Mouse (Mus musculus) heart, embryonic 10.5 days (tissue): ENCODE data around the gene Gigyf1. TPM values are rescaled to one million over a fixed set of nuclear protein-coding genes. Genes with fewer than 3 reads are reported as not detected.

Experiments used
- DNase-seq: peaks from one replicate; pipeline ENCODE4 v3.0.0-alpha.2; 2017; ENCODE audit warnings: low spot score
- H3K27ac ChIP-seq: fragments of 300-500 bp; sonication (generic); 2 replicates; pipeline ENCODE4 v1.5.1; 2016; ENCODE audit warnings: mild to moderate bottlenecking
- H3K27me3 ChIP-seq: fragments of 300-500 bp; sonication (generic); 2 replicates; pipeline ENCODE4 v1.6.1; 2016; ENCODE audit warnings: mild to moderate bottlenecking; ENCODE audit not compliant: poor library complexity, insufficient read depth, severe bottlenecking
- H3K36me3 ChIP-seq: fragments of 300-500 bp; sonication (generic); 2 replicates; pipeline ENCODE4 v1.6.1; 2016; ENCODE audit warnings: mild to moderate bottlenecking, moderate library complexity
- H3K4me1 ChIP-seq: fragments of 300-500 bp; sonication (generic); 2 replicates; pipeline ENCODE4 v1.6.1; 2016; ENCODE audit warnings: mild to moderate bottlenecking
- H3K4me3 ChIP-seq: fragments of 300-500 bp; sonication (generic); 2 replicates; pipeline ENCODE4 v1.5.1; 2016; ENCODE audit warnings: mild to moderate bottlenecking, moderate library complexity
- H3K9me3 ChIP-seq: fragments of 300-500 bp; sonication (generic); 2 replicates; pipeline ENCODE4 v1.6.1; 2016; ENCODE audit warnings: mild to moderate bottlenecking, moderate library complexity
- WGBS: fragments of 180-500 bp; shearing (Covaris S2); methylation state at CpG from one replicate; pipeline ENCODE4 v1.1.7; 2016; 5-methylcytosine and 5-hydroxymethylcytosine counted together
- polyA plus RNA-seq: library from polyadenylated mRNA; unstranded; fragments of >200 nt; fragmentation: Nextera tagmentation; extraction: Ambion mirVana; gene quantifications from 2 replicates; pipeline ENCODE4 v1.2.1, GENCODE M21; 2016

Gene Gigyf1
- polyA plus RNA-seq, 1 experiment from 2014 or later: 10.8 TPM

DNA sequence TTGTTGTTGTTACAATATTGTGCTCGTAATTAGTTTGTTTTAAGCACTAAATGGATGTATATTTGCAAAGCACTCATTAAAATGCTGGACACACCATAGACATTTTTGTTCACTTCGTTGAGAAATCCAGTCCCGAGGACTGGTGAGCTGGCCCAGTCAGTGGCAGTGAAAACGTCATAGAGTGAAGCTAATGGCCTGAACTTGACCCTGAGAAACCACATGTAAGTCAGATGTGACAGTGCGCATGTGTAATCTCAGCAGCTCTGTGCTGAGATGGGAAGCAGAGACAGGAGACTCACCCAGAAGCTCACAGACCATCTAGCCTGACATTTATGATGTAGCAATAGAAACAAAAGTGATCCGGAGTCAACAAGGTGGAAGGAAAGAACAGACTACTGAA lies 26.6 kb downstream of the Gigyf1 start:
- Histone ChIP-seq H3K4me1 (no peaks in the 10 kb centered on the region), H3K36me3 (no peaks in the 10 kb centered on the region), H3K27ac (no peak overlapping the region), H3K9me3 (no peaks in the 10 kb centered on the region), H3K4me3 (no peak overlapping the region), H3K27me3 (no peaks in the 10 kb centered on the region; the same call in 1 of the 2 replicates)
- WGBS: 65% methylated on average over 6 of the region's 6 CpGs
- DNase-seq: peak; percentile 63

DNA sequence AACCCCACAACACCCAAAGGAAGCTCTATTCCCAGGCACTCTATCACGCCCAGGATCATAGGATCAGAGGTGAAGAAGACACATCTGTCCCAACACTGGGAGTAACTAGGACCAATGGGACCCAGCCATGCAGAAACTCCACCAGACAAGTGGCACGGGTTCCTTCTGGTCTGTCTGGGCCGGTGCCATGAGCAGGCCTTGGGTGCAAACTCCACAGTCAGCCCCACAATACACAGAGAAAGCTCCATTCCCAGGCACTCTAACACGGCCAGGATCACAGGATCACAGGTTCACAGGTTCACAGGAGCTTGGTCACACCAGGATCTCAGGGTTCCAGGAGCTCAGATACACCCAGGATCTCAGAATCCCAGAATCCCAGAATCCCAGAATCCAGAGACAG lies 27.2 kb downstream of the Gigyf1 start:
- H3K27ac ChIP-seq: no peak overlapping the region
- H3K4me3 ChIP-seq: no peak overlapping the region
- no peaks in the 10 kb centered on the region for H3K9me3 ChIP-seq
- peak; percentile 51 for DNase-seq
- WGBS: 64% methylated on average over 4 of the region's 4 CpGs
- H3K4me1 ChIP-seq: no peaks in the 10 kb centered on the region
- H3K36me3 ChIP-seq: no peaks in the 10 kb centered on the region
- no peaks in the 10 kb centered on the region; the same call in 1 of the 2 replicates for H3K27me3 ChIP-seq

DNA sequence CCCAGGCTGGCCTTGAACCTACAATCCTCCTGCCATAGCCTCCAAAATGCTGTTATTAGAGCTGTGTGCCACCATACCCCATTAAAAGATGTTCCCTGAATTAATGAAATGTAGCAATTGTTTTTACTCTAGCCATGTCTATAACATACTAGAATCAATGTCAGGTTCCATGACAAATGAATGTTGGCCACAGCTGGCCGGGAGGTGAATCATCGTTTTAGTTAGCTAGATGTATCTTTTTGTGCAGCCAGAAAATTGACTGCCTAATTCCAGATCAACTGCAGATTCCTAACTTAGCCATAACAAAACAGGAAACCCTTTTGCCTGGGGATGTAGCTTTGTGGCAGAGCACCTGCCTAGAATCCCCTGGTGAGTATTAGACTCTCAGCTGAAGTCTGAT lies 31.5 kb downstream of the Gigyf1 start:
- H3K36me3 ChIP-seq: no peaks in the 10 kb centered on the region
- H3K4me1 ChIP-seq: peaks cover 6% of the 10 kb centered on the region; the same call in 1 of the 2 replicates
- DNase-seq: no peak
- H3K27me3 ChIP-seq: peaks cover 21% of the 10 kb centered on the region
- 75% methylated on average over 2 of the region's 2 CpGs for WGBS
- no peak overlapping the region for H3K27ac ChIP-seq
- no peaks in the 10 kb centered on the region for H3K9me3 ChIP-seq
- no peak overlapping the region for H3K4me3 ChIP-seq

DNA sequence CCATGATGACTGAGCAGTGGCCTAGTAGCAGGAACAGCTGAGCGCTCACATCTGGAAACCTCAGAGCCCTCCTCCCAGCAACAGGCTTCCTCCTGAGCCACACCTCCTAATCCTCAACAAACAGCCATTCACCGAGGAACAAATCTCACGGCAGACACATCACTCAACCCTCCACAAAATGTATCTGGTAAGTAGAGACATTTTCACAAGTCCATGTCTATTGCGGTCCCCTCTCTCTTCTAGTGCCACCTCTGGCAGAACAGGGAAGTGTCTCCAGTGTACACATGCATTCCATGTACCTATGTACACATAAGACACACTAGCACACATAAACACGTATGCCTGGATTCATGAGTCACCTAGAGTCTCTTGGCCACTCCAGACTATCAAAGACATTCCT lies 32.8 kb downstream of the Gigyf1 start:
- peak; percentile 70 for DNase-seq
- Histone ChIP-seq H3K4me1 (peaks cover 6% of the 10 kb centered on the region; the same call in 1 of the 2 replicates), H3K4me3 (no peak overlapping the region), H3K27me3 (peaks cover 25% of the 10 kb centered on the region), H3K9me3 (no peaks in the 10 kb centered on the region), H3K36me3 (no peaks in the 10 kb centered on the region), H3K27ac (no peak overlapping the region)
- WGBS: 70% methylated on average over 5 of the region's 5 CpGs

DNA sequence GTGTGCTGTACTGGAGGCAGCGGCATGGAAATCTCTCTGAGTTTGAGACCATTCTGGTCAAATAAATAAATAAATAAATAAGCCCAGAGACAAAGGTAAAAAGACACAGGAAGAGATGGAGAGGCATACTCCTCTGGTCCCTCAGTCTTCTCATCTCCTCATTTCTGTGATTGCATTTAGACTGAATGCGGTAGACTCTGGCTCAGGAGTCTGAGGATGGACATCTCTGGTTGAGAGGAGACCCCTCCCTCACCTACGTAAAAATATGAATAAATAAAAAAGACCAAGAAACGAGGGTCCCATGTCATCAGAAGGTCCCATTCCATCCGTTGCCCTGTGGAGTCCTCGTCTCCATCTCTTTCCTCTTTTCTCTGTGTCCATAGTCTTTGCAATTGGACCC lies 34.7 kb downstream of the Gigyf1 start:
- H3K4me1 ChIP-seq: peaks cover 6% of the 10 kb centered on the region; the same call in 1 of the 2 replicates
- H3K27me3 ChIP-seq: peaks cover 25% of the 10 kb centered on the region
- WGBS: 33% methylated on average over 6 of the region's 6 CpGs
- peak overlapping the region; percentile 40 for H3K4me3 ChIP-seq
- no peak for DNase-seq
- H3K36me3 ChIP-seq: no peaks in the 10 kb centered on the region
- no peak overlapping the region for H3K27ac ChIP-seq
- H3K9me3 ChIP-seq: no peaks in the 10 kb centered on the region

DNA sequence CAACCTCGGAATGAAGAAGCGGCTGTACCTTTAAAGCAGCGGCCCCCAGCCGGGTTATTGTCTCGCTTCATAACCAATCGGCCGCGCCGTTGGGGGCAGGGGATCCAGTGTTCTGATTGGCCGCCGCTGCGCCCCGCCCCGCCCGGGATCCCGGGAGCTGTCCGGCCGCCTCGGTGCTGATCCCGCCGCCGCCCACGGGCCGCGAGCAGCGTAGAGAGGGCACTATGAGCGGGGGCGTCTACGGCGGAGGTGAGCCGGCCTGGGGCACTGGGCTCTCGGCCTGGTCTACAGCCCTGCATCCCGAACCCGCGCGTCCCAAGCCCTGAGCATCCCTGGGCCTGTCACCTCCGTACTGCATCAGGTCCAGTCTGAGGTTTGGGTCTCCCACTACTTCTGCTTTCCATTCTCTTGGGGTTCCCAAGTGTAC lies 35.1 kb downstream of the Gigyf1 start, which contains the start of gene Actl6b:
Actl6b (plus strand) TSS at position 107 of the 427 bp plus-strand sequence.
- Histone ChIP-seq H3K4me3 (peak within 1 kb of the TSS; percentile 40), H3K27ac (no peak within 1 kb of the TSS), H3K9me3 (no peaks in the 10 kb centered on the region), H3K27me3 (peaks cover 25% of the 10 kb centered on the region), H3K36me3 (no peaks in the 10 kb centered on the region), H3K4me1 (peaks cover 6% of the 10 kb centered on the region; the same call in 1 of the 2 replicates)
- WGBS: 1% methylated on average over 37 of the region's 37 CpGs
- DNase-seq: peak; percentile 87

DNA sequence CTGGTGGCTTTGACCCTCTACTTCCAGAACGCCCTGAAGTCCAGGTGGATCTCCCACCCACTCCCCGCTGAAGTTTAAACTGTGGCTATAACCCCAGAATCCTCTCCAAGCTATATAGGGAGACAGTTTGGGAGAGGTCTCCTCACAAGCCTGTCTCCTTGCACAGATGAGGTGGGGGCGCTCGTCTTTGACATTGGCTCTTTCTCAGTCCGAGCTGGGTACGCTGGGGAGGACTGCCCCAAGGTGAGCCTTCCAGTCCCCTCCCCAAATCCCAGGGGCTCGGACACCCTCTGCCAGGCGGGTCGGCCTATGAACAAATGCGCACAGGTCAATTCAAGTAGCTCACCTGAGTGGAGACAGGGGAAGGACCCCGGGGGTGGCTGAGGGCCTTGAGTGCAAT lies 35.5 kb downstream of the Gigyf1 start:
- WGBS: 37% methylated on average over 11 of the region's 11 CpGs
- Histone ChIP-seq H3K36me3 (no peaks in the 10 kb centered on the region), H3K4me3 (no peak overlapping the region), H3K27ac (no peak overlapping the region), H3K4me1 (peaks cover 6% of the 10 kb centered on the region; the same call in 1 of the 2 replicates), H3K9me3 (no peaks in the 10 kb centered on the region), H3K27me3 (peaks cover 25% of the 10 kb centered on the region)
- DNase-seq: peak; percentile 48

DNA sequence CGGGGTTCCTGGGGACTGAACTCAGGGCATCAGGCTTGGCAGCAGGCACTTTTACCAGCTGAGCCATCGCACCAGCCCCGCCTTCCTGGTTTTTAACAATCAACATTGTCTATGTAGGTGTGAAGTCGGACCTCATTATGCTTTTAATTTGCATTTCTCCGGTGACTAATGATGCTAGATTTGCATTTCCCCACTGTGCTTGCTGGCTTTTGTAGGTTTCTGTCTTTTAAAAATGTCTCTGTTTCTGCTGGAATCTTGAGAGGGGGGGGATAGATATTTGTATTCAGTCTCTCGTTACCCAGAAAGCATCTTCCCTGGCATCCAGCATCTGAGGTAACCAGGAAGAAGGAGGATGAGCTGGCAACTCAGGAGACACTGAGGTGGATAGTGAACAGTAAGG lies 43.2 kb downstream of the Gigyf1 start:
- H3K27me3 ChIP-seq: peaks cover 9% of the 10 kb centered on the region; the same call in 1 of the 2 replicates
- 57% methylated on average over 6 of the region's 6 CpGs for WGBS

DNA sequence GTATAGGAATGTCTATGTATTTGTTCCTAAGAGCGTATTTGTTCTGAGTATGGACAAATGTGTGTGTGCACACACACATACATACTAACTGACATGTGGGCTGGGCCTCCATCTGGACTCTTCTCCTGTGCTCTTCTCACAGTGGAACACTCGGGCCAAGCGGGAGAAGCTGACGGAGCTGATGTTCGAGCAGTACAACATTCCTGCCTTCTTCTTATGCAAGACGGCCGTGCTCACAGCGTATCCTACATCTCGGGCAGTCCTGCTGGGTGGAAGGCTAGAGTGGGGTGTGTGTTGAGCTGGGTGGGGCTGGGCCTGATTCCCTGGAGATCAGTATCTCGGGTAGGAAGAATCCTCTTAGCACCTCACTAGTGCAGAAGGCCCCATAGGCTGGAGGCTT lies 44.6 kb downstream of the Gigyf1 start:
- Histone ChIP-seq H3K4me3 (no peak overlapping the region), H3K27me3 (peaks cover 18% of the 10 kb centered on the region; the same call in 1 of the 2 replicates), H3K4me1 (no peaks in the 10 kb centered on the region), H3K36me3 (no peaks in the 10 kb centered on the region), H3K9me3 (no peaks in the 10 kb centered on the region), H3K27ac (no peak overlapping the region)
- DNase-seq: no peak
- 54% methylated on average over 10 of the region's 10 CpGs for WGBS

More for the DNA sequence above, 43.2 kb downstream of the Gigyf1 start:
- no peaks in the 10 kb centered on the region for H3K4me1 ChIP-seq
- no peak overlapping the region for H3K4me3 ChIP-seq
- no peak for DNase-seq
- no peaks in the 10 kb centered on the region for H3K9me3 ChIP-seq
- no peaks in the 10 kb centered on the region for H3K36me3 ChIP-seq
- H3K27ac ChIP-seq: no peak overlapping the region

DNA sequence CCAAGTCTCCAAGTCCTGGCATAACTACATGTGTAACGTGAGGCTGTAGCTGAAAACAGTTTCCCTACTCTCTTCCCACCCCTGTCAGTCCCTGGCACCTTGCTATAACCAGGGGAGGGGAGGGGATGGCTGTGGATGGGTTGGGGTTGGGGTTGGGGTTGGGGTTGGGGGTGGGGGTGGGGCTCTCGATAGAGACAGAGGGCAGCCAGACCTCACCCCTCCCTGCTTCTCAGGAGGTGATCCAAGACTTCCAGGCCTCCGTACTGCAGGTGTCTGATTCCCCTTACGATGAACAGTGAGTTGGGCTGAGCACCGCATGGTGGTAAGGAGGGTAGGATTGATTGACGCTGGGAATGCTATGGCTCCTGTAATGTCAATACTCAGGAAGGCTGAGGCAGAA lies 47.4 kb downstream of the Gigyf1 start:
- Histone ChIP-seq H3K9me3 (no peaks in the 10 kb centered on the region), H3K27me3 (peaks cover 22% of the 10 kb centered on the region; the same call in 1 of the 2 replicates), H3K4me1 (peaks cover 8% of the 10 kb centered on the region; the same call in 1 of the 2 replicates), H3K36me3 (no peaks in the 10 kb centered on the region), H3K27ac (no peak overlapping the region), H3K4me3 (no peak overlapping the region)
- peak; percentile 65 for DNase-seq
- 67% methylated on average over 6 of the region's 6 CpGs for WGBS

DNA sequence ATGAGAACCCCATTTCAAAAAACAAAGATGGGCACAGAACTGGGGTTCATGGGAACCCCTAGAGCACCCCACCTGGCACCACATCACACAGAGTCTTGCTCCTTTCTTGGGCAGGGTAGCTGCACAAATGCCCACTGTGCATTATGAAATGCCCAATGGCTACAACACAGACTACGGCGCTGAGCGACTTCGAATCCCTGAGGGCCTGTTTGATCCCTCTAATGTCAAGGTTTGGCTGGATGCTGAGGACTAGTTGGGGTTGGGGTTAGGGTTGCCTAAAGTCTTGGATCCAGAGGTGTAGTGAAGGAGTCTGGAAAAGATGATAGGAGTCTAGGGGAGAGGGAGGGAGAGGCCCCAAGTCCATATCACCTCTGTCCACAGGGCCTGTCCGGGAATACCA lies 48.1 kb downstream of the Gigyf1 start:
- Histone ChIP-seq H3K4me1 (peaks cover 8% of the 10 kb centered on the region; the same call in 1 of the 2 replicates), H3K27me3 (peaks cover 26% of the 10 kb centered on the region; the same call in 1 of the 2 replicates), H3K27ac (no peak overlapping the region), H3K36me3 (no peaks in the 10 kb centered on the region), H3K4me3 (no peak overlapping the region), H3K9me3 (no peaks in the 10 kb centered on the region)
- DNase-seq: peak; percentile 38
- 89% methylated on average over 5 of the region's 5 CpGs for WGBS

DNA sequence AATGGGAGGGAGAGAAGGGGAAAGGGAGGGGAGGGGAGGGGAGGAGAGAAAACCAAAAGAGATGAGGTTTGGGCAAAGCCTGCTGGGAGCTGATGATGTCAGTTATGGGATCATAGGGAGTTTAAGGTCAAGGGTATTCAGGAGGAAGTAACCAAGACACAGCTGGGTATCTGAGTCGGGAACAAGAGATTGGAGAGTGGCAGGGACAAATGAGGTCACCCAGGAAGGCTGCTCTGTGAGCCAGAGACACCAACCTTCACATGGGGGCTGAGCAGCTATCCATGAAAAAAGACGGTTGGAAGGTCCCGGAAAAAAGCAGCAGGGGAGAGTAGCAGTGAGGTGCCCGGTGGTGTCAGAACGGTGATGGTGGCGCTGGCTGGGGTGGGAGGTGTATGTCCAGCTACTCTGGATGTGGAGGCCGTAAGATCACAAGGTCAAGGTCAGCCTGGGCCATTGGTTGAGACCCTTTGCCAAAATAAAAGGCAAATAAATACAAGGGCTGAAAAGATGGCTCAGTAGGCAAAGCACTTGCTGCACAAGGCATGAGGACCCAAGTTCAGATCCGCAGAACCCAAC lies 50.0 kb downstream of the Gigyf1 start:
- Histone ChIP-seq H3K4me1 (peaks cover 8% of the 10 kb centered on the region; the same call in 1 of the 2 replicates), H3K27me3 (peaks cover 37% of the 10 kb centered on the region; the same call in 1 of the 2 replicates), H3K9me3 (no peaks in the 10 kb centered on the region), H3K36me3 (no peaks in the 10 kb centered on the region), H3K4me3 (no peak overlapping the region), H3K27ac (no peak overlapping the region)
- WGBS: 80% methylated on average over 8 of the region's 8 CpGs
- peak; percentile 69 for DNase-seq

DNA sequence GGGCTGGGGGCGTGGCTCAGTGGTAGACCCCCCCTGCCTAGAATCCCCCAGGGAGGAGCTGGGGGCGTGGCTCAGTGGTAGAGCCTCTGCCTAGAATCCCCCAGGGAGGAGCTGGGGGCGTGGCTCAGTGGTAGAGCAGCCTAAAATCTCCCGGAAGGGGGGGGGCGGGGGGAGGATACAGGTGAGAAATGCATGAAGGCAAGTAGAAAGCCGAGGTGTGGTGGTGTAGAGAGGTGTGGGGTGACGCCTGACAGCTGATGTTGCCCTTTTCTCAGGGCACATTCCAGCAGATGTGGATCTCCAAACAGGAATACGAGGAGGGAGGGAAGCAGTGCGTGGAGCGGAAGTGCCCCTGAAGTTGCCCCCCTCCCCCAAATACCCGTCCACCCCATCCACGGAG lies 50.7 kb downstream of the Gigyf1 start:
- WGBS: 68% methylated on average over 12 of the region's 12 CpGs
- no peak overlapping the region for H3K4me3 ChIP-seq

More for the DNA sequence above, 50.7 kb downstream of the Gigyf1 start:
- Histone ChIP-seq H3K27ac (no peak overlapping the region), H3K9me3 (no peaks in the 10 kb centered on the region), H3K36me3 (no peaks in the 10 kb centered on the region), H3K4me1 (peaks cover 8% of the 10 kb centered on the region; the same call in 1 of the 2 replicates), H3K27me3 (peaks cover 43% of the 10 kb centered on the region; the same call in 1 of the 2 replicates)
- DNase-seq: peak; percentile 52
